Mouse (Mus musculus): ENCODE results near the gene Cspg5. TPM values are rescaled to one million over a fixed set of nuclear protein-coding genes. Genes with fewer than 3 reads are reported as not detected.
A peak's percentile ranks its signal among the peaks of the same experiment; 100 is the strongest.

Gene Cspg5
- total RNA-seq, 2 experiments from 2014 or later, result 1.5 to 2.2 TPM

Small RNAs within 50 kb of the gene (microRNA-seq; reads per million reads assigned to microRNA genes)
- gene Mir6236, result 11.6 reads per million, percentile 29 among the genes with 10 or more reads in this experiment

Other genes starting within 250 kb of the Cspg5 start
- gene Smarcc1, start 126.1 kb upstream of the Cspg5 start, total RNA-seq (2021), result 10 to 100 TPM; 63.1 to 72.3 TPM
- 10 to 100 TPM; 58.0 to 69.6 TPM for gene Dhx30, start 126.0 kb upstream of the Cspg5 start, total RNA-seq (2021)
- 1 to 10 TPM; 4.8 to 5.5 TPM for gene Elp6, start 61.4 kb downstream of the Cspg5 start, total RNA-seq (2021)
- gene Scap, start 89.5 kb downstream of the Cspg5 start, total RNA-seq (2021), result 10 to 100 TPM; 25.1 to 29.4 TPM
- 10 to 100 TPM; 29.5 to 34.0 TPM for gene Ptpn23, start 164.4 kb downstream of the Cspg5 start, total RNA-seq (2021)
- 1 to 10 TPM in 1 of 2 experiments, under 1 TPM in 1; 0.98 to 3.5 TPM for gene Ngp, start 176.0 kb downstream of the Cspg5 start, total RNA-seq (2021)
- gene Klhl18, start 232.9 kb downstream of the Cspg5 start, total RNA-seq (2021), result 10 to 100 TPM; 11.7 to 12.6 TPM
- gene Kif9, start 233.2 kb downstream of the Cspg5 start, total RNA-seq (2021), result under 1 TPM; 0.29 to 0.52 TPM

Measured in gastrocnemius, postnatal 4 days (tissue).